Mouse (Mus musculus): Measurements from ENCODE around the gene Adtrp.

Gene Adtrp

DNA sequence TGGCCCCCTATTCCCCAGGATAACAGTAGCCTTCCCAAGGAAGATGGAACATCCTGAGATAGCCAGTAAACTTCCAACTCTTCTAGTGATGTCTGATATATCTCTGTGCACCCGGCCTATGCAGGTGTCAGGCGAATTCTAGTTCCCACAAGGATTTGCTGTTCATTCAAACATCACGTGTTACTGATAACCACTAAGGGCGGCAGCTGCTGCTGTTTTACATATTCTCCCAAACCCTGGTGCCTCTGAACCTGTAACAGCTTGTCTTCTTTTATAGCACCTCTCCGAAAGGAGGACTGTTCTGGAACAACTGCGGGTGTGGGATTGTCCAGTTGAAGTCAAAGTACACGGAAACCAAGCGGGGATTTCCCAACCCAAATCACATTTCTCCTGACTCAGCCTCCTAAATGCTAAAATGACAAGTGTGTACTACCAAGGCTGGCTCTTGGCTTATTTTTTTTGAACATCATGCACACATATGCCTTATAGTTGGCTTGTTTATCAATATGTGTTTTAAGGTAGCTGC is 13.8 kb downstream of the Adtrp start:
- DNase-seq (ENCODE audit: low read depth, low spot score): no peak

DNA sequence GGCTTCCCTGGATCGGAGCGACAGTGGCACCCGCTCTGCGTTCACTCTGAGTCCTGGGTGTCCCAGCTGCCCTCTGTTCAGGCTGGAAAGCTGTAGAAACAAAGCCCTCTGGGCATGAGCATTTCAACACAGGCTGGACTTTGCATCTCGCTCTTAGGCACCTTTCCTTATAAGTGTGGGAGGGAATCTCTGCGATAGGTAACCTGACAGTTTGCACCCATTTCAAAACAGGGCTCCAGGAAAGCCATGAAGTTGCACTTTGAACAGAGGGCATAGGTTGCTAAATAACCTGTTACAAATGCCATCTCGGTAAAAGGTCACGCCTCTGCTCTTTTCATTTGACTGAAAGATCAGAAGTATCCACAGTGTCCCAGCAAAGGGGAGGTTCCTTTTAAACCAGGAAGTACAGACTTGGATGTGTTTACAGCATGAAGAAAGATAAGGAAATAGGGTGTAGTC is 19.2 kb downstream of the Adtrp start:
- DNase-seq (ENCODE audit: low read depth, low spot score): no peak

DNA sequence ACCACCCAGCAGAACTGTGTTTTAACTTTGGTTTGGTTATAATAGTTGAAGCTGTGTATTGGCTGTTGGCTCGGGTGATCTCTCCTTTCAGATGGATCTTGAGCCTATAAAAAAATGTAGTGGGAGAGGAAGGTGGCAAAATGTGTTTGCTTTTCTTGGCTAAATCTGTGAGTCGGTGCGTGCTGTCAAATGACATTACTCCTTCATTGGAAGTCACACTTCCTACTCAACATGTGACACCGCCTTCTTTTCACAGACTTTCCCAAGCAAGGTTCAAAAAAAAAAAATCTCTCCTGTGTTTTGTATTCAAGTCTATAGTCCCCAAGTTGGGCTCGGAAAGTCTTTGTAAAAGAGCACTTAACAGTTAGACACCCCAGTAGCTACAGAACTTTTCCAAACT is 19.9 kb downstream of the Adtrp start:
- DNase-seq (ENCODE audit: low read depth, low spot score): peak; percentile 92

GRCm38 (mm10) chr13:41825379-41825966 is 22.0 kb downstream of the Adtrp start:
- no peak for DNase-seq (ENCODE audit: low read depth, low spot score)

- peak; percentile 80 for DNase-seq (ENCODE audit: low read depth, low spot score)
Observed at GRCm38 (mm10) chr13:41823077-41823476, 24.4 kb downstream of the Adtrp start.

DNA sequence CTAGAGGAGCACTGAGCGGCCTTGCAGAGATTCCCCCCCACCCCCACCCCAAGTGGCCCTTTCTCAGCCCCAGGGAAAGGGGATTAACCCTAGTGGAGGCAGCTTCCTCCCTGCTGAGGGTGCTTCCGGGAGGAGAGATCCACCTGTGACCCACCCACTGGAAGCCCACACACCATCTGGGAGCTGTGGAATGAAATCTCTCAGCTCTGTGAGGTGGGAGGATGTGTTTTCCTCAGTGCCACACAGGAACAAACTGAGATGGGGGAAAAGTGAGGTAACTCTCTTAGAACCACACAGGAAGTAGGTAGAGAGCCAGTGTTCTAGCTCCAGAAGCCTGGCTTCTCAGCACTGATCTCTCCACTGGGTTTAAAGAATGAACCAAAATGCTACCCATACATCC is 24.9 kb downstream of the Adtrp start:
- peak; percentile 93 for DNase-seq (ENCODE audit: low read depth, low spot score)

DNA sequence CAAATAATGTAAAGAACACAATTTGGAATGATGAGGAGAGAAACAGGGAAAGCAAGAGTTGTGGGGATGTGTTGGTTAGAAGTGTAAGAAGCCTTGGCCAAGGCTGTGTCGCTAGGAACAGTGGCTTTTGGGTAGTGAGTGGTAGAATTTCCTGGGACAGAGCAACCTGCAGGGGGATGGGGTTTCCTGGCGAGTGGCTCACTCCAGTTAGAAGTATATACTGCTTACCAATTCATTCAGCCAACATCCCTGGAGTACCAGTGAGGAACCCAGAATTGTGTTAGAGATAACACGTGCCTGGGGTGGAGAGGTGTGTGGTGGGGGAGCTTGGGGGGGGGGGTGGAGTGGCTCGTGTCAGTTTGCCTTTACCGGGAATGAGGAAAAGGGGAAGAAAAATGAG is 25.4 kb downstream of the Adtrp start:
- DNase-seq (ENCODE audit: low read depth, low spot score): no peak

DNA sequence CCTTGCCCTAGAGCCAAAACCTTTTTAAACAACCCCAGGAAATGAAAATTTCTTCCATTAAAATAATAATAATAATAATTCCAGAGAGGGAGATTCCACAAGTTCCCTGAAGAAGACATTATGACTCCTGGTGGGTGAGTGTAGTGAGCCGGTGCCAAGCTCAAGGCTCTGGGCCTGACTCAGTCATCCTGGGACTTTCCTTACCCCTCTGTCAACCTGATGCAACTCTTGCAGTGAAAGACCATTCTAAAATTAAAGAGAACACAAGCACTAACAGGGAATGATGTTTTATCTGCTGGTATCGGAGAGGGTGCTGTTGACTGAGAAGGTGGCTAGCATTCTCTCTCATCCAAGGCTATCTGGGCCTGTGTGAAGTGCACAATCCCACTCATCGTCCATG is 26.5 kb downstream of the Adtrp start:
- DNase-seq (ENCODE audit: low read depth, low spot score): no peak

DNA sequence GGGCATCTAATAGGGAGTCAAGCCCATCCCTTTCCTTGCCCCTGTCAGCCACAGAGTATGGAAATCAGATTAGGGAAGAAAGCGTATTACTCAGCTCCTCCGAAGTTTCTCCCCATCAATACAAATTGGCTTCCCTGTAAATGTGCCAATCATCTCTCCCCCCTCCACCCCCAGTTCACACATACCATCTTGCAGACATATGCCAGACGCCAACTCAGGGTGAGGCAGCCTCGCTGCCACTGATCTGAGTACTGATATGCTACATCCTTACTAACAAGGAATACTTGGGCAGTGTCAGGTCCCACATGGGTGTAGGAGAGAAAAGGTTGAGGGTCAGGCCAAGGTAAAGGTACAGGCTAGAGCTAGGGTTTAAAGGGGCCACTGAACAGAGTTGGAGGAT is 27.6 kb downstream of the Adtrp start:
- DNase-seq (ENCODE audit: low read depth, low spot score): no peak

DNA sequence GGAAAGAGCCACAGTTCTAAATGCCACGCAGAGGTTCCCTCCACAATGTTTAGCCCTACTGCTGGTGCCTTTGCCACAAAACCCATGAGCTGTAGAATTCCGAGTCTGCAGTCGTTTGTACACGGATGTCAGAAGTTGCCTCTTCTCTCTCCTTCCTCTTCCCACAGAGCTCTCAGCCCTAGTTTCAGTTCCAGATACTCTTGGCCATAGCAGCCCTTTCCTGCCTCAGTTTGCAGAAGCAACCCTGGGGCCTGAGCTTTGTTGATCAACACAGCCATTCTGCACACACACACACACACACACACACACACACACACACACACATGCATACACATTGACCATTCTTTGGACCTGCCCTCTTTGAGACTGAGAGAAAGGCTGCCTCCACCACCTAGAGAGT is 28.0 kb downstream of the Adtrp start:
- DNase-seq (ENCODE audit: low read depth, low spot score): no peak

GRCm38 (mm10) chr13:41817583-41817982 is 29.9 kb downstream of the Adtrp start:
- DNase-seq (ENCODE audit: low read depth, low spot score): no peak

DNA sequence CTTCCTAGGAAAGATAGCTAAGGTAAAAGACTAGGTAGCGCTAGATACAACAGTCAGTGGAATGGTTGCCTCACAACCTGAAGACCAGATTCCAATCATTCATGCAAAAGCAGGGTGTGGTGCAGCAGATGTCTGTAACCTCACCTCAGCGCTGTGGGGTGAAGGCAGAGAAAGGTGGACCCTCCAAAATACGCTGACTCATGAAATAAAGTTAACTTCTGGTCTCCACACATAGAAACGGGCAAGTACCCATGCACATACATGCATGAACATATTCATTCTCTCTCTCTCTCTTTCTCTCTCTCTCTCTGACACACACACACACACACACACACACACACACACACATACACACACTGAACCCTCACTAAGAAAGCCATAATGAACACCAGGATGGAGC is 30.8 kb downstream of the Adtrp start:
- no peak for DNase-seq (ENCODE audit: low read depth, low spot score)

DNA sequence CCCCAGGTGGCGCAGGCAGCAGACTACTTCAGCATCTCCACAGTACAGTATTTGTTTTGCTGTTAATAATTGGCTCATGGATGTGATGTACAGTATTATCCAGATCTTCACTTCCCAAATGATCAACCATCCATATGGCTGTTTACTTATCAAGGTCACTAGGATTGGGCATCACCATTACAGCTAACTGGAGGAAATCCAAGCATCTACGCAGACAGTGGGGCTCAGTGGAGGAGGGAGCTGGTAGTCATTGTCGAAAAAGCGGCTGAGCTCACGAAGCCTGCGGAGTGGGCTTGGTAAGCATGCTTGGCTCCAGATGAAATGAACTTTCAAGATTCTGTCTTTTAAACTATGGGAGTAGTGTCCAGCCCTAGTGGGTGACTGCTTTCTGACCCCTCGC is 36.7 kb downstream of the Adtrp start:
- no peak for DNase-seq (ENCODE audit: low read depth, low spot score)

GRCm38 (mm10) chr13:41807815-41808214 is 39.7 kb downstream of the Adtrp start:
- DNase-seq (ENCODE audit: low read depth, low spot score): no peak

- no peak for DNase-seq (ENCODE audit: low read depth, low spot score)
Observed at GRCm38 (mm10) chr13:41807300-41807699, 40.2 kb downstream of the Adtrp start.

DNA sequence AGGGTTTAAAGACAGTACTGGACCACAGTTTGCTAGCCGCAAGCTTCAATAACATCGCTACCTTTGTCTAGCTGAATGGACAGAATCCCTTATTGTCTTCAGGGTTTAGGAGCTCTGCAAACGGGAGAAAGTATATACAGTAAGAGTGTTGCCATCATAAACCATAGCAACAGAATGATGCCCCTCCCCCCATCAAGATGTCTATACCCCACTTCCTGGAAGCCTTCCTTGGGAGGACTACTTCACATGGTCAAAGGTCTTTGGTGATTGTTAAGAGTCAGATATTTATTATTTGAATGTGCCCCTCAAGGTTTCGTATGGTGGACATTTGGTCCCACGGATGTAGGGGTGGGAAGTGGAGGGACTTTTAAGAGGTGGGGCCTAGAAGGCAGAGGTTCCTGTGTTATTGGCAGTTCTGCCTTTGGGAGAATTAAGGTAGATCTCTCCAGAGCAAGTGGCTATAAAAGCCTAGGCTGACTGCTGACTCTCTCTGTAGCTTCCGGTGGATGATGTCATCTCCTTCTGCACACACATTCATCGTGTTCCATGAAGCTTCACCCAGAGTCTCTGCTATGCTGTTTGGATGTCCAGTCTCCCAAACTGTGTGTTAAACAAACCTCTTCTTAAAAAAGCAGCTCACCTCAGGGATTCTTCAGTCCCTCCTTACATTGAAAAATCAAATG is 42.2 kb downstream of the Adtrp start:
- no peak for DNase-seq (ENCODE audit: low read depth, low spot score)

GRCm38 (mm10) chr13:41803656-41804265 is 43.7 kb downstream of the Adtrp start:
- DNase-seq (ENCODE audit: low read depth, low spot score): no peak

DNA sequence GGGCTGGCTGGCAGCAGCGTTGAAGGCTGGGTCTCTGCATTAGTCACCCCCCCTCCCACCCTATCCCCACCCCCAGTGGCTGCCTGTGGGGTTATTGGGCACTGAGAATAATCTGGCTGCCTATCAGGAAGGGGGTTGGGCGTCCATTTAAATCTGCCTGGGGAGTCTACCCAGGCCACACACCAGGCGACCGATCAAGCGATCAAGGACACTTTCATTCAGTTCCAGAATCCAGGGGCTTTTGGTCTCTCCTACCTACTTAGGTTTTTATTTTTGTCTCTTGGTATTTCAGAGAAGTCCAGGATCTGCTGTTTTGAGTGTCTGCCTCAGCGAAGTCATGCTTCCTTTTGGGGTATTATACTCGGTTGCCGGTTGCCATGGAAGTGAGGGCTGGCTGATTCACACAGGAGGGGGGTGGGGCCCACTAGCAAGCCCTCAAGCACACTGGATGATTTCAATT is 46.3 kb downstream of the Adtrp start:
- peak; percentile 88 for DNase-seq (ENCODE audit: low read depth, low spot score)

GRCm38 (mm10) chr13:41792849-41793248 is 54.6 kb downstream of the Adtrp start:
- no peak for DNase-seq (ENCODE audit: low read depth, low spot score)

DNA sequence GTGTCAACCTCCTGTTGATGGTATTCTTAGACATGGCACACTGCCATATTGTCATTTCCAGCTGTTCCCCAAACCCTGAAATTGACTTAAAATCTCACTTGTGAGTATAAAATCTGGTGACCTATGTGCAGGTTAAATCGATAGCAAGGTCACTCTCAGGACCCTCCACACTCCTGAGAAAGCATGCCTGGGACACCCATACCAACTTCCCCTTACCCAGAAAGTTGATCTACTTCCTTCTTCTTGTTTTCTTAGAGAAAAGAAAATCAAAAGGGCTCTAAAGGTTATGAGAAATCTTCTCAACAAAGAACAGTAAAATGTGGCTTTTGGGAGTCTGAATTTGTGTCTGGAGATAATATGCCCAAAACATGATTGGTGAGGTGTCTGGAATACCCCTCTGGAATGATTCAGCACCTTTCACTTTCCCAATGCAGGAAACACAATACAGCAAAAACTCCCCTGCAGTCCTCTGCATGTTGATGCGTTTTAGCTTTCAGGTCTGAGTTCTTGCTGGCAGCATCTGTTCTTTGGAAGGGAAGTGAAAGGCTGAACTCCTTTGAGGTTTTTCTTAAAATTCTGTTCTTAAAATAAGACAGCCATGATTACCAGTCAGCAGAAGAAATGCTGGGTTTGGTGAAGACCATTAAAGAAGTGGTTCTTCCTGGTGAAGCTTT is 59.5 kb downstream of the Adtrp start:
- peak; percentile 65 for DNase-seq (ENCODE audit: low read depth, low spot score)

DNA sequence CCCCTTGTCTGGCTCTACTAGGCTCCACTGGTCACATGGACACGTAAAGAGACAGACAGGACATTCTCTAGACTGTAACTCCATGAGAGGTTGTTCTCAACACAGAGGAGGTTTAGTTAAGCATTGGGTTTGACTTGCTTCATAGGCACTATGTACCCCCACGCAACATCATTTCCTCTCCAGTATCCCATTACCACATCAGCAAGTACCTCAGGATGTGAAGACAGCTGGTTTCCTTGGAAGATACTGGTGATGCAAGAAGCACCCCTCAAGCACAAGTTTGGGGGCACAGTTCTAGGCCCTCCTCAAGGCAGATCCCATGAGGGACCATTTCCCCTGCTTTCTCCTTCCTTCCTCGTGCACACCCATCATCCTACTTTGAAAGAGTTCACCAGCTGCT is 60.8 kb downstream of the Adtrp start:
- no peak for DNase-seq (ENCODE audit: low read depth, low spot score)

Data from telencephalon, adult 2 months (tissue).